Mouse (Mus musculus) adrenal gland, adult 8-10 months (tissue): ENCODE results near the gene Dpp6. TPM values are rescaled to one million over a fixed set of nuclear protein-coding genes. Genes with fewer than 3 reads are reported as not detected.
A peak's percentile ranks its signal among the peaks of the same experiment; 100 is the strongest.

ENCODE experiments used
- DNase-seq: peaks from one replicate; pipeline ENCODE4 v3.0.0; 2022
- total RNA-seq, 4 experiments: library from RNA; stranded (reverse); gene quantifications; 2 replicates each; pipeline ENCODE4 v1.2.4; 2022

Dpp6 gene
- 10 to 100 TPM; 11.1 to 17.1 (median 12.3) TPM for total RNA-seq

- no peak for DNase-seq
These were observed at the start of gene Dpp6 for GRCm38 (mm10) chr5:26816975-26817941. Gene Dpp6, plus strand, starts transcription at chr5:26817203.

- DNase-seq: no peak
These were observed 33.0 kb upstream of the Dpp6 start for GRCm38 (mm10) chr5:26783955-26784354.

- DNase-seq: no peak
These were observed 21.5 kb upstream of the Dpp6 start for GRCm38 (mm10) chr5:26795524-26795923.

- no peak for DNase-seq
These were observed 19.0 kb downstream of the Dpp6 start for GRCm38 (mm10) chr5:26835972-26836371.

- no peak for DNase-seq
These were observed 24.1 kb downstream of the Dpp6 start for GRCm38 (mm10) chr5:26841151-26841550.

- no peak for DNase-seq
These were observed 37.7 kb downstream of the Dpp6 start for GRCm38 (mm10) chr5:26854746-26855145.

- no peak for DNase-seq
These were observed 58.4 kb downstream of the Dpp6 start for GRCm38 (mm10) chr5:26875449-26875848.

GRCm38 (mm10) chr5:26887496-26887895 is 70.5 kb downstream of the Dpp6 start:
- no peak for DNase-seq

GRCm38 (mm10) chr5:26888080-26888479 is 71.1 kb downstream of the Dpp6 start:
- DNase-seq: no peak

GRCm38 (mm10) chr5:26894346-26894745 is 77.3 kb downstream of the Dpp6 start:
- no peak for DNase-seq

- no peak for DNase-seq
These were observed 86.8 kb downstream of the Dpp6 start for GRCm38 (mm10) chr5:26903786-26904185.

GRCm38 (mm10) chr5:26904324-26905041 is 87.5 kb downstream of the Dpp6 start:
- peak; percentile 13 for DNase-seq

GRCm38 (mm10) chr5:26907151-26907550 is 90.1 kb downstream of the Dpp6 start:
- DNase-seq: no peak

- DNase-seq: no peak
These were observed 91.6 kb downstream of the Dpp6 start for GRCm38 (mm10) chr5:26908612-26909011.

GRCm38 (mm10) chr5:26910353-26910752 is 93.3 kb downstream of the Dpp6 start:
- no peak for DNase-seq

- DNase-seq: no peak
These were observed 95.0 kb downstream of the Dpp6 start for GRCm38 (mm10) chr5:26911965-26912364.

- no peak for DNase-seq
These were observed 101.8 kb downstream of the Dpp6 start for GRCm38 (mm10) chr5:26918763-26919162.

GRCm38 (mm10) chr5:26924552-26924951 is 107.5 kb downstream of the Dpp6 start:
- DNase-seq: no peak

GRCm38 (mm10) chr5:26932413-26933122 is 115.6 kb downstream of the Dpp6 start:
- DNase-seq: no peak

- no peak for DNase-seq
These were observed 117.9 kb downstream of the Dpp6 start for GRCm38 (mm10) chr5:26934911-26935310.

- DNase-seq: no peak
These were observed 124.5 kb downstream of the Dpp6 start for GRCm38 (mm10) chr5:26941471-26941870.

- no peak for DNase-seq
These were observed 128.3 kb downstream of the Dpp6 start for GRCm38 (mm10) chr5:26945169-26945920.
